Mouse (Mus musculus) skeletal muscle tissue, postnatal 0 days (tissue): Measurements from ENCODE around the gene Ldlrad3. TPM values are rescaled to one million over a fixed set of nuclear protein-coding genes. Genes with fewer than 3 reads are reported as not detected.

Source experiments
- polyA plus RNA-seq: library from polyadenylated mRNA; unstranded; fragments of >200 nt; fragmentation: Nextera tagmentation; extraction: Ambion mirVana; gene quantifications from 2 replicates; pipeline ENCODE4 v1.2.1, GENCODE M21; 2015

Gene Ldlrad3
- polyA plus RNA-seq = 23.1 and 25.1 TPM in 2 replicates

DNA sequence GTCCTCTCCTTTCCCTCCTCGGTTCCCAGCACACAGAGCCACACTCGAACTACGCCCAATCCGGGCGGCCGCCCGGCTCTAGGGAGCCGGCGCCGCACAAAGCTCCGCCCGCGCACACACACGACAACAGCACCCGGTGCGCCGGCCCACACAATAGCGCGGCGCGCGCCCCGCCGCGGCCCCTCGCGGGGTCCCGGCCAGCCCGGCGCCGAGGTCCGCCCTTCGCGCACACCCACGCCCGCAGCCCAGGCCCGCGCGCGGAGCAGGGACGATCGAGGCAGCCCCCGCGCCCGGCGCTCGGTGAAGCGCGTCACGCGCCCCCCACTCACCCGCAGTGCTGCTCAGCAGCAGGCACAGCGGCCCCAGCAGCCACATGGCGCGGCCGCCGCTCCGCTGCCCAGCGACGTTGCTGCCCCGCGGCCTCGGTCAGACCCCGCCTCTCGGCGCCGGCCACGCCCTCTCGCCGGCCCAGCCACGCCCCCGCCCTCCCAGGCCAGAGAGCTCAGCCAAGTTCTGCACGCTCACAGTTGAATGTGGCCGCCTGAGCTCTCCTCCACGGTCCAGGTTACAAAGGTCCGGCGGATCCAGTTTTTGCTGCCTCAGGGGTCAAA is at the start of gene Ldlrad3:
Ldlrad3 (minus strand) TSS at position 435 of the 611 bp plus-strand sequence.

Other genes with a start within 250 kb of the Ldlrad3 start
- 13.4 and 16.8 TPM in 2 replicates for gene Trim44, start 221.4 kb upstream of the Ldlrad3 start, polyA plus RNA-seq